Mouse (Mus musculus): ENCODE results near the gene Habp4. TPM values are rescaled to one million over a fixed set of nuclear protein-coding genes. Genes with fewer than 3 reads are reported as not detected.
A peak's percentile ranks its signal among the peaks of the same experiment; 100 is the strongest.

Gene Habp4
- total RNA-seq, 2 experiments from 2014 or later, result 0.17 to 4.0 TPM

DNA sequence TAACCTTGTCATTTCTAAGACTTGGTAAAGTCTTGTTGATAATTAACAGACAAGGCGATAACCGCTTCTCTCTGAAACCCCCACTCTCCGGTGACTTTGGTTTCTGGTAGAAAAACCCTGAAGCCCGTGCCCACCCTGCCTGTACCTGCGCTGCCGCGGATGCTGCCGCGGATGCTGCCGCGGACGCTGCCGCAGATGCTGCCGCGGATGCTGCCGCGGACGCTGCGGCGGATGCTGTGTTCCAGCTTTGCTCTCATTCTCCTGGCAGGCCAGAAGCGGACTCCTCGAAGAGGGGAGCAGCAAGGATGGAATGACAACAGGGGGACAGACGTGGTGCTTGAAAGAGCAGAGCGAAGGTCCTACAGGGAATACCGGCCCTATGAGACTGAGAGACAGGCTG lies 8.1 kb downstream of the Habp4 start:
- no peak for ATAC-seq (replicated peaks; ENCODE audit: low FRiP score, poor library complexity, severe bottlenecking)

GRCm38 (mm10) chr13:64178000-64178399 lies 16.4 kb downstream of the Habp4 start:
- no peak for ATAC-seq (replicated peaks; ENCODE audit: low FRiP score, poor library complexity, severe bottlenecking)

DNA sequence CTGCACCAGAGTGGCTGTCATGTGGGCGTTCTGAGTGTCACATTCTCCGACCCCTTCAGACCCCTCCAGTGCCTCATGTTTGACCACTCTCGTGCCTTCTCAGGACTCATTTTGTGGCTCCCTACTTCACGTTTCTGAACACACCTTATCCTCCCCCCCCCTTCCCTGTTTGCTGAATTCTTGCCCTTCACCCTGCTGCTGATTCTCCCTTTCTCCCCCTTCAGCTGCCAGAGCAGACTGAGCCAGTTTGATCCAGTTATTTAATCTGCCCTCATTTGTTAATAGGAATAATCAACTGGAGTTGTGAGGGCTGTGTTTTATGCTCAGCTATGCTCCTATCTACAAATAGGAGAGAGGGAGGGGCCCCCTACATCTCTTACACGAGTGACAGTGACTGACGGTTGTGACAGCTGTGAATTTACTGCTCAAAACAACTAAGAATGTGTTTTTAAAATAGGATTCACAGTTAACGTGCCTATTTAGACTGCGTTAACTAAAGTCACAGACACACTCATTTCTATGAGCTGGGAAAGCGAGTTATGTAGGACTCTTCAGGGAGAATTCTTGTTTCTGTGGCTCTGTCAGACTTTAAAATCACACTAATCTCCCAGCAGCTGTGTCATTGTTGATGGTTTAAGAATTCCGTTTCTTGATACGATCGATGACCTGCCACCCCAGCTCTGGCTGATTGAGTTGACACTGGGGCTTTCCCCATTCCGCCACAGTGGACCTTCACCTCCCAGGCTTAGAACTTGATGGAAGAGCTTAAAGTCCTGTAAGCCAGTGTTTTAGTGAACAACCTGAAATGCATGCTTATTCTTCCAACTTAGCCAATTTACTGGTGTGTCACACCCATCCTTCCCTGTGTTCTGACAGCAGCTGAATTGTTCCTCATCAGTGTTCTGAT lies 17.4 kb downstream of the Habp4 start:
- ATAC-seq (replicated peaks; ENCODE audit: low FRiP score, poor library complexity, severe bottlenecking), result no peak

GRCm38 (mm10) chr13:64180300-64180699 lies 18.7 kb downstream of the Habp4 start:
- no peak for ATAC-seq (replicated peaks; ENCODE audit: low FRiP score, poor library complexity, severe bottlenecking)

- peak; percentile 63; the same call in 1 of the 2 replicates for ATAC-seq (replicated peaks; ENCODE audit: low FRiP score, poor library complexity, severe bottlenecking)
These were observed 19.3 kb downstream of the Habp4 start for GRCm38 (mm10) chr13:64180888-64181287.

- no peak for ATAC-seq (replicated peaks; ENCODE audit: low FRiP score, poor library complexity, severe bottlenecking)
These were observed 20.5 kb downstream of the Habp4 start for GRCm38 (mm10) chr13:64182091-64182490.

DNA sequence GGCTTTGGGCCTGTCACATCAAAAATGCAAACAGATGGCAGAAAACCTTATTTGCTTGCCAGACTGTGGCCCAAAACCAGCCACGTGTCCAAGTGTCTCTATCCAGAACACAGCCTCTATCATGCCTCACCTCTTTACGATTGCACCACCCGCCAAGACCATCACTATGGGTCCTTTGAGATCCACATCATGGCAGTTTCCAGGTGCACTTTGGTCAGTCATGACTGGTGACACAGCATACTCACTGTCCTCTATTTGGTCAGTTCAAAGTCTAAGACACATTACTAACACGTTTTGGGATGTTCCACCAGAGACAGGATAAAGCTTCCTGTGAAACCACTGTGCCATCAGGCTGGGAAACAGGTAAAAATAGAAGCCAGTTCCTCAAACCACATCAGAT lies 22.0 kb downstream of the Habp4 start:
- ATAC-seq (replicated peaks; ENCODE audit: low FRiP score, poor library complexity, severe bottlenecking), result no peak

DNA sequence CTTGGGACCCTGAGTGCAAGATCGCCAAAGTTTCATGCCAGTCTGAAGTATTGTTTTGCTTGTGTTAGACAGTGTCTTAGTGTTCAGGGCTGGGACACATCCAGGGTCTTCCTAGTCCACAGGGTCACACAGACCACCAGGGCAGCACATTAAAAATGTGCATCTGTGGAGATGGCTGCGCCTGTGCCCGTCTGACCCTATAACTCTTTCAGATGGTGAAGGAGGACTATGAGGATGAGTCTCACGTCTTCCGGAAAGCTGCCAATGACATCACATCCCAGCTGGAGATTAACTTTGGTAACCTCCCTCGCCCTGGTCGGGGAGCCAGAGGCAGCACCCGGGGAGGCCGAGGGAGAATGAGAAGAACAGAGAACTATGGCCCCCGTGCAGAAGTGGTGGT lies 22.7 kb downstream of the Habp4 start:
- no peak for ATAC-seq (replicated peaks; ENCODE audit: low FRiP score, poor library complexity, severe bottlenecking)

- no peak for ATAC-seq (replicated peaks; ENCODE audit: low FRiP score, poor library complexity, severe bottlenecking)
These were observed 23.6 kb downstream of the Habp4 start for GRCm38 (mm10) chr13:64185176-64185575.

- no peak for ATAC-seq (replicated peaks; ENCODE audit: low FRiP score, poor library complexity, severe bottlenecking)
These were observed 24.0 kb downstream of the Habp4 start for GRCm38 (mm10) chr13:64185586-64185985.

GRCm38 (mm10) chr13:64186516-64186915 lies 24.9 kb downstream of the Habp4 start:
- ATAC-seq (replicated peaks; ENCODE audit: low FRiP score, poor library complexity, severe bottlenecking), result no peak

DNA sequence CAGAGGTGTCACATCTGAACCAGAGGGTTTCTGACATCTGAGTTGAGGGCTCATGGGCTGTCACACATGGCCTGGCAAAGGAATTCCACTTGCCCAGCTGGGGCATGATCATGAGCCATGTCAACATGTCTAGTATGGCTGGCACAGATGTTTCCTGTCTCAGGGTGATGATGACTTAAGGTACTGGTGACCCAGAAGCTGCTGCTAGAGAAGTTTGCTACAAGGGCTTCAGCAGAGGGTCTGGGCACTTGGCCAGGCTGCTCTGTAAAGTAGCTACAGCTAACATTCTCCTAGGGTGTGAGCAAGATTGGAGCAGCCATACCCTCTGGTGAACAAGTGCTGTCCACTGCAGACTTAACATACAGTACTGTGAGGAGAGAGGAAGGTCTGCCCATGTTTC lies 25.4 kb downstream of the Habp4 start:
- no peak for ATAC-seq (replicated peaks; ENCODE audit: low FRiP score, poor library complexity, severe bottlenecking)

GRCm38 (mm10) chr13:64197899-64198298 lies 36.3 kb downstream of the Habp4 start:
- ATAC-seq (replicated peaks; ENCODE audit: low FRiP score, poor library complexity, severe bottlenecking), result no peak

DNA sequence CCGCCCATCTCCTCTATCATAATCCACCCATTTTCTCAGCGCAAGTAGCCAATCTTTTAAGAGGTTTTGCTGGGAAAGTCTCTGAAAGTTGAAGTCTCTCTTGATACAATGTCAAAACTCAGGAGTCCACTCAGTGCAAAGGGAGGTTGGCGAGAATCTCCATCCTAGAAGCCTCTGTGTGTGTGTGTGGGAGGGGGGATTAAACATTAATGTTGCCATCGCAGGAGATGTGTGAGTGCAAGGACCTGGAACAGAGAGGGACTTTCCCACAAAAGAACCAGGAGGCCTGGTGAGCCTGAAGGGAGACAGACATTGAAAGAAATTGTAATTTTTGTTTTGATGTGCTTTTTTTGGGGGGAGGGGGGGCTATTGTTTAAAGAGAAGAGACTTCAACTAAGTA lies 36.7 kb downstream of the Habp4 start:
- no peak for ATAC-seq (replicated peaks; ENCODE audit: low FRiP score, poor library complexity, severe bottlenecking)

DNA sequence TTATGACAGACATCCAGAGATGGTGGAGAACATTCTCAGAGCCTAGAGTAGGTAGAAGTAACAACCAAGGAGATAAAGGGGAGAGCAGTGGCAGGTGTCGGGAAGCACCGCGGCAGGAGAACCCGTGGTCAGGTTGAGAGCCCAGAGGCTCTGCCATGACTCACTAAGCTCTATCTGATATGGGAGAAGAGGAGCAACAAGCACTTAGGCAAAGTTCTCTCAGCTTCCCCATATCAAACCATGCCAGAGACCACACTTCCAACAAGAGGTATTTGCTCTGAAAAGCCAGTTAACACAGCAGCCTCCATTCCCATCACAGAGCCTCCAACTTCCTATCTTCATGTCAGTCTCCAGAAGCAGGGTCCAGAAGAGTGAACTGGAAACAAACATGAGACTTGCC lies 39.3 kb downstream of the Habp4 start:
- ATAC-seq (replicated peaks; ENCODE audit: low FRiP score, poor library complexity, severe bottlenecking), result no peak

DNA sequence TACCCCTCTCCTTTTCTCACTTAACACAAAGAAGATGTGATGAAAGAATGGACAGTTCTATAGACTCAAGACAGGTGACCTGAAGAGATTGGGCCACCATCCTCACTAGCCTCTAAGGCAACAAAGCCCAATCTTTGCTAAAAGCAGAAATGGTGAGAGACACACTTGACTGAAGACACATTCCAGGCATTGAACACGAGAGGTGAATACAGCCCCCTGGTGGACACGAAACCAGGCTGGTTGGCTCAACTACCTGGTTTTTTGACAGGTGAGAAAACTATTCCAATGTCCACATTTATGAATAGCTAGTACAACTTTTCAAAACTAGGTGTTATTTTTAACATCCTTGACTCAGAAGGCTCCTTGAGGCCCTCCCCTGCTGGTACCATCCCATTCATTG lies 43.1 kb downstream of the Habp4 start:
- no peak for ATAC-seq (replicated peaks; ENCODE audit: low FRiP score, poor library complexity, severe bottlenecking)

DNA sequence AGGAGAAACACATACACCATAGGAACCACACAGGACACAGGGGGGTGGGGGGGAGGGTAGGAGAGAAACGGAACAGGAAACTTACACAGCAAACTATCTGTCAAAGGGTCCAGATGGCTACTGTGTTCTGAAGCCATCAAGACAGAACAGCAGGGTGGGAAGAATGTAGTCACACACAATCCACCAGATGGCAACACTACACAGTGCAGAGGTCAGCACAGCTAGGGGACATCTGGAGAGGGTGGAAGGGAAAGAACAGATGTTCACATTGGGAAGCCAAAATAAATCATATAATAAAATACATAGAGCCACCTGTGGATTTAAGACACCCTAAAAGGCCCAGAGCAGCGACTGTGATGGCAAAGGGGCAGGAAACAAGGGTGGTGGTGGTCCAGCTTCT lies 43.6 kb downstream of the Habp4 start:
- no peak for ATAC-seq (replicated peaks; ENCODE audit: low FRiP score, poor library complexity, severe bottlenecking)

GRCm38 (mm10) chr13:64208146-64208545 lies 46.5 kb downstream of the Habp4 start:
- ATAC-seq (replicated peaks; ENCODE audit: low FRiP score, poor library complexity, severe bottlenecking), result no peak

DNA sequence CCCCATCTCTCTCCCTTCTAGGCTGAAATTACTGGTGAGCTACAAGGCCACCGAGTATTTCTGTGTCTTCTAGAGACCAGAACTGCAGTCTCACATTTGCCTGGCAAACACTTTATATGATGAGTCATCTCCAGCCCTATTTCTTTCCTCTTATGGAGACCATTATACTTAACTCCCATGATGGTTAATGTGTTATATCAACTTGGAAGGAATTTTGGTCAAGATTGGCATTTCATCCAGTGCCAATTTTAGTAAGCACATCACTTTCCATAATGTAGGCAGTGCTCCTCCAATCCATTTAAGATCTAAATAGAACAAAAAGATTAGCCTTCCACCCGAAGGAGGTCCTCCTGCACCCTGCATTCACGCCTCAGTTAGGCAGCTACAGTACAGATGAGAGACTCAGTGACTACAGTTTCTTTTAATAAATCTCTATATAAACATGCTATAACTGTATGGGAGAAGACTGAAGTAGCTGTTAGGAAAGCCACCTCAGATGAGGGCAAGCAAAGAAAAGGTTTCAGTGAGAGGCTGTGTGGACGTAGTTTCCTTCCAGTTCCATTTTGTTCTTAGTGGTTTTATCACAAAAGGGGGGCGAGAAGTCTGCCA lies 50.5 kb downstream of the Habp4 start:
- no peak for ATAC-seq (replicated peaks; ENCODE audit: low FRiP score, poor library complexity, severe bottlenecking)

GRCm38 (mm10) chr13:64214891-64215290 lies 53.3 kb downstream of the Habp4 start:
- no peak for ATAC-seq (replicated peaks; ENCODE audit: low FRiP score, poor library complexity, severe bottlenecking)

GRCm38 (mm10) chr13:64225738-64226137 lies 64.1 kb downstream of the Habp4 start:
- ATAC-seq (replicated peaks; ENCODE audit: low FRiP score, poor library complexity, severe bottlenecking), result no peak
